Mouse (Mus musculus) CH12.LX (cell line): Measurements from ENCODE around the gene Mpst. TPM values are rescaled to one million over a fixed set of nuclear protein-coding genes. Genes with fewer than 3 reads are reported as not detected.
A peak's percentile ranks its signal among the peaks of the same experiment; 100 is the strongest.

Source experiments
- DNase-seq: peaks from one replicate; pipeline ENCODE4 v3.0.0-alpha.2; 2013; ENCODE audit errors: extremely low read depth
- H3K27ac ChIP-seq: 2 replicates; pipeline ENCODE4 v1.5.1; 2012; ENCODE audit warnings: low read depth, mild to moderate bottlenecking, control low read depth, moderate library complexity; ENCODE audit not compliant: insufficient read depth
- H3K27me3 ChIP-seq: replicated peaks from 2 replicates; pipeline ENCODE3; 2012; ENCODE audit warnings: inconsistent platforms
- H3K36me3 ChIP-seq, 2 experiments: replicated peaks in 1 of 2; 2 replicates each; pipeline versions ENCODE3 to v1.6.1; 2012; ENCODE audit warnings: inconsistent platforms in 1 of 2, low read length in 1 of 2, mild to moderate bottlenecking in 1 of 2, mixed read lengths in 1 of 2, moderate library complexity in 1 of 2; ENCODE audit not compliant: control insufficient read depth in 1 of 2, insufficient read depth in 1 of 2
- H3K4me1 ChIP-seq, 2 experiments: 2 replicates each; pipeline ENCODE4 v1.6.1; 2012; ENCODE audit warnings: inconsistent platforms in 1 of 2, moderate library complexity in 1 of 2; ENCODE audit not compliant: insufficient read depth in 2 of 2, control insufficient read depth in 1 of 2
- H3K4me2 ChIP-seq: 2 replicates; pipeline ENCODE4 v1.6.1; 2012; ENCODE audit warnings: low read depth, mild to moderate bottlenecking, control low read depth; ENCODE audit not compliant: poor library complexity, insufficient read depth, severe bottlenecking
- H3K4me3 ChIP-seq, 3 experiments: fragments of 150-350 bp in 1 of 3; sonication (generic) in 1 of 3; replicated peaks in 1 of 3; 2 replicates each; pipeline versions ENCODE3 to v1.5.1; 2011 to 2012; ENCODE audit warnings: low read depth in 2 of 3, low read length in 2 of 3, mild to moderate bottlenecking in 2 of 3, moderate library complexity in 2 of 3, control low read depth in 1 of 3, improper control_type of control experiment in 1 of 3, inconsistent platforms in 1 of 3, mixed read lengths in 1 of 3; ENCODE audit not compliant: poor library complexity in 1 of 3
- H3K79me2 ChIP-seq: replicated peaks from 2 replicates; pipeline ENCODE4 v1.6.1; 2012; ENCODE audit warnings: mild to moderate bottlenecking, moderate library complexity; ENCODE audit not compliant: control insufficient read depth, poor library complexity, insufficient read depth, severe bottlenecking; ENCODE audit errors: extremely low read depth
- H3K9ac ChIP-seq: 2 replicates; pipeline ENCODE4 v1.6.1; 2012; ENCODE audit warnings: low read depth, mild to moderate bottlenecking, control low read depth, moderate library complexity; ENCODE audit not compliant: insufficient read depth
- H3K9me3 ChIP-seq: replicated peaks from 2 replicates; pipeline ENCODE3; 2012; ENCODE audit warnings: low read length, inconsistent platforms, mixed read lengths
- CHD1 ChIP-seq: IDR thresholded peaks from 2 replicates; pipeline ENCODE4 v1.6.1; 2012; ENCODE audit warnings: low read depth, low read length, improper control_type of control experiment, inconsistent platforms
- CHD2 ChIP-seq: IDR thresholded peaks from 2 replicates; pipeline ENCODE4 v1.6.1; 2011; ENCODE audit warnings: low read length, improper control_type of control experiment
- CTCF ChIP-seq, 2 experiments: IDR thresholded peaks in 1 of 2; conservative IDR thresholded peaks in 1 of 2; 2 replicates each; pipeline ENCODE4 v1.5.1; 2011 to 2012; ENCODE audit warnings: low read depth in 2 of 2, low read length in 2 of 2, improper control_type of control experiment in 1 of 2, inconsistent platforms in 1 of 2, mild to moderate bottlenecking in 1 of 2, moderate library complexity in 1 of 2
- E2F4 ChIP-seq: IDR thresholded peaks from 2 replicates; pipeline ENCODE4 v1.6.1; 2011; ENCODE audit warnings: low read depth, low read length, improper control_type of control experiment; ENCODE audit not compliant: insufficient replicate concordance
- ELF1 ChIP-seq: IDR thresholded peaks from 2 replicates; pipeline ENCODE4 v1.6.1; 2014; ENCODE audit warnings: low read depth, mild to moderate bottlenecking, inconsistent platforms, low read length, improper control_type of control experiment
- EP300 ChIP-seq: IDR thresholded peaks from 2 replicates; pipeline ENCODE4 v1.6.1; 2011; ENCODE audit warnings: low read length, improper control_type of control experiment
- IRF4 ChIP-seq: IDR thresholded peaks from 2 replicates; pipeline ENCODE4 v1.6.1; 2014; ENCODE audit warnings: low read depth, mild to moderate bottlenecking, inconsistent platforms, low read length, improper control_type of control experiment
- KAT2A ChIP-seq: IDR thresholded peaks from 2 replicates; pipeline ENCODE4 v1.6.1; 2012; ENCODE audit warnings: low read length, improper control_type of control experiment, inconsistent platforms; ENCODE audit not compliant: insufficient replicate concordance
- MAX ChIP-seq: IDR thresholded peaks from 2 replicates; pipeline ENCODE4 v1.6.1; 2011; ENCODE audit warnings: low read length, improper control_type of control experiment
- MAZ ChIP-seq: IDR thresholded peaks from 2 replicates; pipeline ENCODE4 v1.6.1; 2012; ENCODE audit warnings: low read depth, mild to moderate bottlenecking, inconsistent platforms, low read length, improper control_type of control experiment, moderate library complexity
- NELFE ChIP-seq: IDR thresholded peaks from 2 replicates; pipeline ENCODE4 v1.6.1; 2011; ENCODE audit warnings: low read depth, low read length, improper control_type of control experiment
- NRF1 ChIP-seq: IDR thresholded peaks from 2 replicates; pipeline ENCODE4 v1.6.1; 2014; ENCODE audit warnings: low read depth, mild to moderate bottlenecking, inconsistent platforms, low read length, improper control_type of control experiment, moderate library complexity
- PAX5 ChIP-seq: IDR thresholded peaks from 2 replicates; pipeline ENCODE4 v1.6.1; 2012; ENCODE audit warnings: low read length, inconsistent platforms, mixed read lengths
- POLR2A ChIP-seq: IDR thresholded peaks from 2 replicates; pipeline ENCODE4 v1.6.1; 2011; ENCODE audit warnings: low read depth, mild to moderate bottlenecking, improper control_type of control experiment, low read length
- RAD21 ChIP-seq: IDR thresholded peaks from 2 replicates; pipeline ENCODE4 v1.6.1; 2011; ENCODE audit warnings: low read depth, mild to moderate bottlenecking, low read length, improper control_type of control experiment, moderate library complexity
- SMC3 ChIP-seq: IDR thresholded peaks from 2 replicates; pipeline ENCODE4 v1.6.1; 2011; ENCODE audit warnings: low read depth, low read length, improper control_type of control experiment
- USF1 ChIP-seq: IDR thresholded peaks from 2 replicates; pipeline ENCODE4 v1.6.1; 2014; ENCODE audit warnings: low read depth, mild to moderate bottlenecking, inconsistent platforms, low read length, improper control_type of control experiment
- USF2 ChIP-seq: conservative IDR thresholded peaks from 2 replicates; pipeline ENCODE4 v1.6.1; 2011; ENCODE audit warnings: low read depth, low read length, improper control_type of control experiment
- ZC3H11A ChIP-seq: IDR thresholded peaks from 2 replicates; pipeline ENCODE4 v1.6.1; 2012; ENCODE audit warnings: low read depth, mild to moderate bottlenecking, inconsistent platforms, low read length, improper control_type of control experiment
- ZKSCAN1 ChIP-seq: IDR thresholded peaks from 2 replicates; pipeline ENCODE4 v1.6.1; 2012; ENCODE audit warnings: low read depth, inconsistent platforms, low read length, improper control_type of control experiment, borderline replicate concordance
- dilution Hi-C: fragments of 300-500 bp; cut with MboI; formaldehyde crosslinking; loops from 2 replicates; pipeline ENCODE4 v1.14.3; 2020; ENCODE audit warnings: low sequenced_read_pairs; ENCODE audit not compliant: extremely low pct_unique_long_range_greater_than_20kb, extremely low pct_ligation_motif_present
- in situ Hi-C: fragments of 300-500 bp; cut with MboI; formaldehyde crosslinking; loops from 3 replicates; pipeline ENCODE4 v1.14.3; 2019; ENCODE audit warnings: low sequenced_read_pairs, low pct_ligation_motif_present, low pct_unique_long_range_greater_than_20kb, mixed read lengths
- polyA plus RNA-seq: library from polyadenylated mRNA; unstranded; fragments of >175 nt; gene quantifications from 2 replicates; pipeline ENCODE4 v1.2.1, GENCODE M21; 2012; ENCODE audit warnings: low read depth; ENCODE audit not compliant: insufficient read length
- total RNA-seq, 2 experiments: library from RNA; depleted of rRNA; stranded (reverse); fragments of 300-350 nt in 1 of 2; fragments of >200 nt in 1 of 2; gene quantifications; 2 replicates each; pipeline ENCODE4 v1.2.3; 2012 to 2014

Gene Mpst
- total and polyA plus RNA-seq, 3 experiments, result 24.4 to 46.3 (median 27.0) TPM

GRCm38 (mm10) chr15:78368926-78369346, 37.3 kb upstream of the Mpst start:
- Histone ChIP-seq H3K27me3 (peaks cover 60% of the 10 kb centered on the region), H3K79me2 (no peaks in the 10 kb centered on the region), H3K27ac (no peak overlapping the region), H3K4me2 (no peak overlapping the region), H3K36me3 (no peaks in the 10 kb centered on the region), H3K4me1 (peaks cover 2 to 14% of the 10 kb centered on the region in 2 experiments; a peak in 3 of 4 replicates), H3K9me3 (peaks cover 4% of the 10 kb centered on the region), H3K4me3 (no peak overlapping the region), H3K9ac (no peak overlapping the region)
- in situ Hi-C loops, result loop anchor here (5.0 to 10.0 kb wide), 2 partner anchors 56 to 187 kb away; partner anchors contain the start of gene Kctd17
- dilution Hi-C loops, result no loop called here
- peak; percentile 45 for DNase-seq
- TF ChIP-seq NELFE, result peak; percentile 35; the same call in 1 of the 2 replicates
- no peak for TF ChIP-seq E2F4
- no peak for TF ChIP-seq EP300
- peak; percentile 50; the same call in 1 of the 2 replicates for TF ChIP-seq IRF4
- TF ChIP-seq SMC3, result peak; percentile 83
- peak; percentile 77 for TF ChIP-seq ZC3H11A
- TF ChIP-seq CHD1, result no peak
- TF ChIP-seq RAD21, result peak; percentile 88
- no peak for TF ChIP-seq POLR2A
- TF ChIP-seq ELF1, result no peak
- TF ChIP-seq CHD2, result no peak
- peak; percentile 52 to 90; a peak in 3 of 4 replicates for TF ChIP-seq CTCF (conservative IDR thresholded peaks at IDR 0.05 in 1 of 2, IDR thresholded peaks at IDR 0.05 in 1 of 2; ENCODE audit: low read depth in 2 of 2, low read length in 2 of 2)

GRCm38 (mm10) chr15:78369641-78370040, 36.6 kb upstream of the Mpst start:
- TF ChIP-seq NRF1 (no peak), USF2 (no peak), MAX (no peak), USF1 (no peak), IRF4 (no peak), MAZ (no peak), PAX5 (no peak), KAT2A (no peak), ZKSCAN1 (no peak)
- Histone ChIP-seq H3K4me3 (no peak overlapping the region), H3K9ac (no peak overlapping the region), H3K79me2 (no peaks in the 10 kb centered on the region), H3K4me2 (no peak overlapping the region), H3K4me1 (peaks cover 2 to 14% of the 10 kb centered on the region in 2 experiments; a peak in 3 of 4 replicates), H3K27me3 (peaks cover 63% of the 10 kb centered on the region), H3K27ac (no peak overlapping the region), H3K9me3 (peaks cover 4% of the 10 kb centered on the region), H3K36me3 (no peaks in the 10 kb centered on the region)
- in situ Hi-C loops (loop anchor here (5.0 to 10.0 kb wide), 2 partner anchors 55 to 187 kb away; partner anchors contain the start of gene Kctd17), dilution Hi-C loops (no loop called here)
- DNase-seq, result no peak
